Mouse (Mus musculus) adrenal gland, adult 2 months (tissue): ENCODE results near the gene Map3k14. TPM values are rescaled to one million over a fixed set of nuclear protein-coding genes. Genes with fewer than 3 reads are reported as not detected.

Experiments
- DNase-seq: peaks from one replicate; pipeline ENCODE4 v3.0.0; 2021
- polyA plus RNA-seq: library from polyadenylated mRNA; depleted of rRNA; stranded (reverse); fragments of >200 nt; gene quantifications from 2 replicates; pipeline ENCODE4 v1.2.3, GENCODE M21; 2012
- total RNA-seq, 2 experiments: library from RNA; stranded (reverse); gene quantifications; 2 replicates each; pipeline ENCODE4 v1.2.3; 2021

Map3k14 gene
- total and polyA plus RNA-seq, 3 experiments = 5.3 to 18.2 (median 9.7) TPM

DNA sequence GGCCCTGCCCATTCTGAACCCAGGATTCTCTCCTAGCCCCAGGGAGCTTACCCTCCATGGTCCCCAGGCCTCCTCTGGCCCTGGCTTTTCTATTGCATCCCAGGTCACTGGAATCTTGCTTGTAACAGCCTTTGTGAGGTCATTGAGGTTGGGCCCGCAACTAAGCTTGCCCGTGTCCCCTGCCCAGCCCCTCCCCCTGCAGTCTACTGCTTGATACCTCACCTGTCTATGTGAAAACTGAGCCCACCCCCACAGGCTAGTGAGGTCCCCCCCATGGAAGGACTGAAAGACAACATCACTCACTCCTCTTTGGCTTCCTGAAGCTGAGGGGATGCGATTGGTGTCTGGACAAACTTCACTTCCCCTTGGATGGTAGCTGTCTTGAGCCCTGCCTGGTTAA lies 58.8 kb downstream of the Map3k14 start, which contains the start of gene 1700023F06Rik:
Gene 1700023F06Rik, minus strand, starts transcription at position 101 of the 400 bp plus-strand sequence.
- DNase-seq = no peak

DNA sequence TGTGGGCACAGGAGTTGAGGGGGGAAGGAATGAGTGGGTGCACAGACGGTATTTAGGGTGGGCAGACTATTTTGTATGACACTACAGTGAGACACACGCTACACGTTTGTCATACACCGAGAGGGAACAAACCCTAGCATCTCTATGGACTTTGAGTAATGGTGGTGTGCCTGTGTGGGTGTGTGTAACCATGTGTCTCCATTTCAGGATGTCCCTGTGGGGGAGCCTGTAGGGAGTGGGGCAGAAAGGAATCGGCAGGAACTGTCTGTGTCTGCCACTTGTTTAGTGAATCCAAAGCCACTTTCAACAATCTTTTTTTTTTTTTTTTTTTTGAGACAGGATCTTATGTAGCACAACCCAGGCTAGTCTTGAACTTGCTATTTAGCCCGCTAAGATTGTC lies 61.1 kb downstream of the Map3k14 start:
- DNase-seq = no peak

- no peak for DNase-seq
Measured at GRCm38 (mm10) chr11:103202376-103202775, 64.9 kb downstream of the Map3k14 start.

DNA sequence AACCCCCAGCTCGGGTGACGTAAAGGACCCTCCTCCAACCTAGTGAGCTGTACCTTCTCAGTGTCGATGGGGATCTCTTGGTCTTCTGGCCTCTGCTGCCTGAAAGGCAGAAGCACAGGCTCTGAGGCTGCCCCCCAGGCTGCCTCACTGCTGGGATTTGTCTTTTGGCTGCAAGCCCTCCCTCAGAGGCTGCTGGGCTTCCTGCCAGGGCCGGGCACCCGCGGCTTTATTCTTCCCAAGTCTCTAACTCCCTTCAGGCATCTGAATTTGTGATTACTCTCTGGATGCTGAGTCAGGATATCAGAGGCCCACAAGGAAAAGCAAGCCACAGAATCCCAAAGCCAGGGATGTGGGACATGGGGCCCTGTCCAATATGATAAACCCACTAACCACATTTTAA lies 65.6 kb downstream of the Map3k14 start:
- DNase-seq = peak; percentile 69

GRCm38 (mm10) chr11:103198911-103199803 lies 68.1 kb downstream of the Map3k14 start:
- peak; percentile 72 for DNase-seq

GRCm38 (mm10) chr11:103198339-103198738 lies 68.9 kb downstream of the Map3k14 start:
- DNase-seq = no peak

GRCm38 (mm10) chr11:103197340-103197739 lies 69.9 kb downstream of the Map3k14 start:
- no peak for DNase-seq

DNA sequence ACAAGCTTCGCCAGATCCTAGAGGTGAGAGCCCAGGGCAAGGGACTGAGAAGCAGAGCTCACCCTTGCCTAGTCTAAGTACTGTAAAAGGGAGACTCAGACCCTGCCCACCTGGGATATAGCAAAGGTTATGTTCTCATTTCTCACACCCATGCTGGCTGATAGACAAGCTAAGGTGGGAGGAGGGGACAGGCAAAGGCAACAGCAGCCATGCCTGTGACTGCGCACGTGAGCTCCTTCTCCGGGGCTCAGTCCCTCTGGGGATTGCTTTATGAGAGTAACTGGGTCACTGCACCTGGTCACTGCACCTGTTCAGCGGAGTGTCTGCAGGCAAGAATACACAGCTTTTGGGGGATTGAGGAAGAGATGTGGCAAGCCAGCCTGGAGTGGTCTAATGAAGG lies 71.6 kb downstream of the Map3k14 start:
- DNase-seq = no peak

- no peak for DNase-seq
Measured at GRCm38 (mm10) chr11:103195236-103195635, 72.0 kb downstream of the Map3k14 start.

- no peak for DNase-seq
Measured at GRCm38 (mm10) chr11:103193825-103194168, 73.5 kb downstream of the Map3k14 start.

DNA sequence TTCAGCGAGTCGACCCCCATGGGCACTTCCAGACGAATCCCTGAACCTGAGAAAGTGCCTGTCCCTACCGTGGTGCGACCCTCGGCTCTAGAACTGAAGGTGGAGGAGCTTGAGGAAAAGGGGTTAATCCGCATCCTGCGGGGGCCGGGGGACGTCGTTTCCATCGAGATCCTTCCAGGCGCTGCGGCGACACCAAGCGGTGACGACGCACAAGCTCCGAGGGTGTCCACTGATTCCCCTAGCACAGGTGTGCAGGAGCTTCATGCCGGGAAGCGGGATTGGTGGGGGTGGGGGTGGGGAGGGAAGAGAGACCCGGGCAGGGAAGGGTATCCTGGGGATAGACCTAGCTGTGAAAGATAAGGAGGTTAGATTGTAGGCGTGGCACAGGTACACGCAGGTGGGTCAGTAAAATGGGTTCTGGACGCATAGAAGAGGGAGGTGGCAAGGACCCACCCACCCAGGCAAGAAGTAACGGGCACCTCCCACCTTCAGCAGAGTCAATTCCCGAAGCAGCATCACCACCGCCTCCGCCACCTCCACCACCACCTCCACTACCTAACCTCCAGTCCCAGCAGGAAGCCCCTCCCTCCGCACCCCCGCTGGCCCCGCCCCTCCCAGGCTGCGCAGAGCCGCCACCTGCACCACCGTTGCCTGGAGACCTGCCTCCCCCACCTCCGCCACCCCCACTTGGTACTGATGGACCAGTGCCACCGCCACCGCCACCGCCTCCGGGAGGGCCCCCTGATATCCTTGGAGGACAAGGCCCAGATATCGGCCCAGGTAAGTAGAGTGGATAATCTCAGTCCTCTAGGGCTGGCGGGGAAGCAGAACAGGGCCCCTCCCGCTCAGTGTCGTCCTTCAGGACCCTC lies 74.1 kb downstream of the Map3k14 start:
- DNase-seq = no peak

- no peak for DNase-seq
Measured at GRCm38 (mm10) chr11:103192230-103192955, 74.9 kb downstream of the Map3k14 start.

- no peak for DNase-seq
Measured at GRCm38 (mm10) chr11:103184891-103185290, 82.4 kb downstream of the Map3k14 start.

GRCm38 (mm10) chr11:103181911-103182310 lies 85.4 kb downstream of the Map3k14 start:
- no peak for DNase-seq

DNA sequence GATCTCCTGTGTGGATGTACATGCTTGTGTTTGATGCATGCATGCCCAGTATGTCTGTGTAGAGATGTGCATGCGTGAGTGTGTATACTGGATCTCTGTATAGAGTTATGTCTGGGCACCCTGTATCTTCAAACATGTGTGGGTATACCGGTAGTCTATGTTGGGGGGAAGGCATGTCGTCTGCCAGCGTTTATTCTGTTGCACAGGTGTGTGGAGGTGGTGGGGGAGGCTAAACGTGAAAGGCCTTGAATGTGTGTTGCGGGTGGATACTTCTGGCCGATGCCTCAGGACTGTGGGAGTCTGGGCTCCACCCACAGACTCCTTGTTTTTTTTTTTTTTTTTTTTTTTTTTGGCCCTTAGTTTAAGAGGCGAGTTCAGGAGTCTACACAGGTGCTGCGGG lies 85.9 kb downstream of the Map3k14 start:
- no peak for DNase-seq

GRCm38 (mm10) chr11:103180426-103180825 lies 86.8 kb downstream of the Map3k14 start:
- no peak for DNase-seq

DNA sequence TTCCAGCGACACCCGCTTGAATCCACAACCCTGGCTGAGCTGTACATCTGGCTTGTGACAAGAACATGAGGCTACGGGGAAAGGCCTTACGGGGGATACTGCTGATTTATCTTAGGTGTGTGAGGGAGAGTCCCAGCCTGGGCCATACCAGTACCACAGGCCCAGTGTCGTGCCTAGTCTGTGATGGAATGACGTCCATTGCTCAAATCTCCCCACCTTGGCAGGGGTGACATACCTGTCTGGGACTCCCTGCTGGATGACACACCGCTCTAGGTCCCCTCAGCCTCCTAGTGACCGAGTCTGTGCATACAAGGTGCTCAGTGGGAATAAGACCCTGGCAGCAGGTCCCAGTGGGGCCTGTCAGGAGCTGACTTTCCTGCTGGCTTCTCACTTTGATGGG lies 88.5 kb downstream of the Map3k14 start:
- DNase-seq = no peak

DNA sequence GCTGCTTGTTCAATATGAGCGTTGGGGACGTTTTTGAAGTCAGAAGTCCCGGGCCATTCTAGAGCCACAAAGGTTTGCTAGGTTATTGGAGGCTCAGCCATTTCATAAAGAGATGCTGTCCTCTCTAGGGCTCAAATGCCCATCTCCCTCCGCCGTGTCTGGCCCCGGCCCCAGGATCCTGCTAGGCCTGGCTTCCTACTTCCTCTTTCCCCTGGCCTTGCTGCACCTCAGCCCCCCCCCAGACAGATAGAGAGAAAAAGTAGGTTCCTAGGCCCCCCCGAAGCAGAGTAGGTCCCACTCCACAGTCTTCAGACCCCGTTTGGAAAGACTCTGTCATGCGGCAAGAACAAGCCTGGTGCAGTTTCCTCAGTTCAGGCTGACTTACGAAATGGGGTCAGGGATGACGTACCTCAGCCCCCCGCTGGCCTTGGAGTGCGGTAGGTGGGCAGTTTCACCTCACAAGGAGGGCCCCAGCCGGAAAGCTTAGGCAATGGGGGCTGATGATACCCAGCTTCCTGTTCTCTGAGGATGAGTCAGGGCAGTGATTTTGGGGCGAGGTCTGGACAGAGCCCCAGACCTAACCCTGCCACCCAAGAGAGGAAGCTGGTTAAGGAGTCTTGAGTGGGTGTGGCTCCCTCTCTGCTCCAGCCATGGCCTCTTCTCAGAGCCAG lies 89.3 kb downstream of the Map3k14 start:
- DNase-seq = no peak

- no peak for DNase-seq
Measured at GRCm38 (mm10) chr11:103177216-103177615, 90.1 kb downstream of the Map3k14 start.

- DNase-seq = no peak
Measured at GRCm38 (mm10) chr11:103176510-103176909, 90.8 kb downstream of the Map3k14 start.

- DNase-seq = peak; percentile 69
Measured at GRCm38 (mm10) chr11:103175688-103176442, 91.4 kb downstream of the Map3k14 start.
